8 mouse cellular contexts compared by ENCODE assay signal in the genomic region with DNA sequence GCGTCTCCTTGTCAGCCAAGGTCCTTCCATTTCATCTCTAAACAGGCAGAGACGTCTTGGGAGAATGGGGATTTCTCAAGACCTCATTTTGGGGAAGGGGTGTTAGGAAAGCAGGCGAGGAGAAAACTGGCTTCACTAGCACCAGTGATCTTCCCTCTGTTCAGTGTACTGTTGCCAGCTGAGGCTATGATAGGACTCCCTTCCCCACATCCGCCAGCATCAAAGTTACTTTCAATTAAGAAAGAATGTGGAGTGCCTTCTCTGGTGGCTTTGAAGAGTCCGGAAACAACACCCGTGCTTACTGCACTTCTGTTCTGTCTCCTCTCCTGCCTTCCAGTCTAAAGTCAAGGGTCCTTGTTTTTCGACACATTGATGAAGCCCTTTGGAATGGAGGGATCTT. TPM values are rescaled to one million over a fixed set of nuclear protein-coding genes. Genes with fewer than 3 reads are reported as not detected.
DNase-seq lines count a peak whose midpoint lies in the region; ATAC-seq and TF ChIP-seq lines count a peak whose summit lies in the region.
"Had no signal": no experiment of that assay in that cellular context is flagged by ENCODE, and none has a peak within 500 bp of the region (broad histone marks: within the 10 kb centered on the region; RNA-seq: fewer than 3 reads in every experiment).

No protein-coding gene starts in this region.

- H3K4me3 ChIP-seq in thymus, adult 2 months (ENCODE audit: control insufficient read depth, insufficient read depth, low read length): no peak overlapping the region
- H3K4me3 ChIP-seq in forebrain, embryonic 10.5 days: peak overlapping the region; percentile 65
- peak overlapping the region; percentile 58; the same call in 1 of the 2 replicates for H3K4me3 ChIP-seq in limb, embryonic 12.5 days (replicated peaks)

- no peak for TF ChIP-seq CTCF in thymus, adult 2 months (IDR thresholded peaks at IDR 0.05; ENCODE audit: borderline replicate concordance, control insufficient read depth, extremely low read depth, insufficient read depth, low read length, poor library complexity)

- peaks cover 6% of the 10 kb centered on the region; the same call in 1 of the 2 replicates for H3K27me3 ChIP-seq in thymus, adult 2 months (ENCODE audit: control insufficient read depth, insufficient read depth, low read length)
- peaks cover 49% of the 10 kb centered on the region for H3K27me3 ChIP-seq in forebrain, embryonic 10.5 days (ENCODE audit: poor library complexity, severe bottlenecking)
- peaks cover 49% of the 10 kb centered on the region for H3K27me3 ChIP-seq in limb, embryonic 12.5 days

- H3K4me2 ChIP-seq in limb, embryonic 12.5 days: peak overlapping the region; percentile 96

- peaks cover 11% of the 10 kb centered on the region for H3K4me1 ChIP-seq in thymus, adult 2 months (replicated peaks; ENCODE audit: control insufficient read depth, insufficient read depth, low read length)
- peaks cover 21% of the 10 kb centered on the region for H3K4me1 ChIP-seq in forebrain, embryonic 10.5 days
- H3K4me1 ChIP-seq in limb, embryonic 12.5 days (replicated peaks): peaks cover 15% of the 10 kb centered on the region; the same call in 1 of the 2 replicates
- H3K4me1 ChIP-seq: liver, embryonic 12.5 days had no signal

- peak; percentile 53 for DNase-seq in thymus, postnatal 0 days (ENCODE audit: low spot score)
- DNase-seq in thymus, adult 2 months: no peak
- no peak for DNase-seq in forebrain, embryonic 10.5 days (ENCODE audit: extremely low spot score, low spot score)
- DNase-seq in layer of hippocampus, adult 11-12 months (ENCODE audit: low spot score): no peak
- DNase-seq in urinary bladder, postnatal 4 days (ENCODE audit: low spot score in 2 of 2): no peak
- DNase-seq in layer of hippocampus, adult 9-11 months: no peak

- H3K27ac ChIP-seq in thymus, adult 2 months (ENCODE audit: control insufficient read depth, insufficient read depth, low read length): no peak overlapping the region
- no peak overlapping the region for H3K27ac ChIP-seq in forebrain, embryonic 10.5 days
- no peak overlapping the region for H3K27ac ChIP-seq in limb, embryonic 12.5 days
- H3K27ac ChIP-seq: liver, embryonic 12.5 days had no signal

- no peak overlapping the region for H3K9ac ChIP-seq in limb, embryonic 12.5 days (replicated peaks)
- H3K9ac ChIP-seq: liver, embryonic 12.5 days had no signal

- no peaks in the 10 kb centered on the region for H3K9me3 ChIP-seq in forebrain, embryonic 10.5 days
- no peaks in the 10 kb centered on the region for H3K9me3 ChIP-seq in limb, embryonic 12.5 days
- H3K9me3 ChIP-seq: liver, embryonic 12.5 days had no signal

- 3% methylated on average over 7 of the region's 7 CpGs for WGBS in thymus, adult 2 months
- WGBS in forebrain, embryonic 10.5 days: 4% methylated on average over 7 of the region's 7 CpGs
- 2% methylated on average over 7 of the region's 7 CpGs for WGBS in limb, embryonic 12.5 days

- ATAC-seq in limb, embryonic 12.5 days (ENCODE audit: insufficient number of reproducible peaks, insufficient read depth, low FRiP score, low TSS enrichment, low read depth): no peak
- ATAC-seq: liver, embryonic 12.5 days had no signal

- no peak for TF ChIP-seq POLR2A in thymus, adult 2 months (IDR thresholded peaks at IDR 0.05; ENCODE audit: control insufficient read depth, extremely low read depth, insufficient read depth, low read length, poor library complexity)

- H3K36me3 ChIP-seq in thymus, adult 2 months (ENCODE audit: control insufficient read depth, insufficient read depth, low read length): no peaks in the 10 kb centered on the region
- no peaks in the 10 kb centered on the region for H3K36me3 ChIP-seq in forebrain, embryonic 10.5 days (replicated peaks)
- no peaks in the 10 kb centered on the region for H3K36me3 ChIP-seq in limb, embryonic 12.5 days
- H3K36me3 ChIP-seq: liver, embryonic 12.5 days had no signal

RNA-seq across cellular contexts. Expression of gene Lhfpl3, which starts 1.4 kb away (rescaled TPM):
- polyA plus RNA-seq in thymus, postnatal 0 days (2015; fragmentation: Nextera tagmentation; extraction: Ambion mirVana): 0.13 TPM in 1 of 2 replicates, not detected in the other
- 0.03 and 0.06 TPM in 2 replicates for polyA plus RNA-seq in thymus, adult 2 months (2012; rRNA removed)
- polyA plus RNA-seq in forebrain, embryonic 10.5 days (2016; fragmentation: Nextera tagmentation; extraction: Ambion mirVana): 0.26 TPM in 1 of 2 replicates, not detected in the other
- polyA plus RNA-seq in limb, embryonic 12.5 days (2016; fragmentation: Nextera tagmentation; extraction: Ambion mirVana): 0.10 and 0.45 TPM in 2 replicates
